Mouse (Mus musculus): ENCODE results near the gene Il17rb.
A peak's percentile ranks its signal among the peaks of the same experiment; 100 is the strongest.

The Il17rb gene

GRCm38 (mm10) chr14:30016666-30017065 is 8.0 kb upstream of the Il17rb start:
- DNase-seq (ENCODE audit: inconsistent ontology term): peak; percentile 52

GRCm38 (mm10) chr14:30015008-30015407 is 6.3 kb upstream of the Il17rb start:
- no peak for DNase-seq (ENCODE audit: inconsistent ontology term)

- DNase-seq (ENCODE audit: inconsistent ontology term): peak; percentile 19
These were observed 5.8 kb upstream of the Il17rb start for GRCm38 (mm10) chr14:30014487-30014886.

GRCm38 (mm10) chr14:30011886-30012560 is 3.3 kb upstream of the Il17rb start:
- peak; percentile 93 for DNase-seq (ENCODE audit: inconsistent ontology term)

- DNase-seq (ENCODE audit: inconsistent ontology term): peak; percentile 84
These were observed 1.3 kb upstream of the Il17rb start for GRCm38 (mm10) chr14:30009864-30010560.

GRCm38 (mm10) chr14:29999475-29999811 is 9.3 kb downstream of the Il17rb start:
- DNase-seq (ENCODE audit: inconsistent ontology term): no peak

- no peak for DNase-seq (ENCODE audit: inconsistent ontology term)
These were observed 9.8 kb downstream of the Il17rb start for GRCm38 (mm10) chr14:29998747-29999474.

- no peak for DNase-seq (ENCODE audit: inconsistent ontology term)
These were observed 11.4 kb downstream of the Il17rb start for GRCm38 (mm10) chr14:29997345-29997744.

GRCm38 (mm10) chr14:29996000-29996751 is 12.5 kb downstream of the Il17rb start:
- no peak for DNase-seq (ENCODE audit: inconsistent ontology term)

- no peak for DNase-seq (ENCODE audit: inconsistent ontology term)
These were observed 13.7 kb downstream of the Il17rb start for GRCm38 (mm10) chr14:29994976-29995375.

- no peak for DNase-seq (ENCODE audit: inconsistent ontology term)
These were observed 20.4 kb downstream of the Il17rb start for GRCm38 (mm10) chr14:29988337-29988736.

GRCm38 (mm10) chr14:29987739-29988138 is 21.0 kb downstream of the Il17rb start:
- DNase-seq (ENCODE audit: inconsistent ontology term): no peak

- DNase-seq (ENCODE audit: inconsistent ontology term): no peak
These were observed 21.4 kb downstream of the Il17rb start for GRCm38 (mm10) chr14:29987276-29987675.

- no peak for DNase-seq (ENCODE audit: inconsistent ontology term)
These were observed 22.6 kb downstream of the Il17rb start for GRCm38 (mm10) chr14:29986096-29986495.

GRCm38 (mm10) chr14:29980447-29981205 is 28.1 kb downstream of the Il17rb start:
- no peak for DNase-seq (ENCODE audit: inconsistent ontology term)

- DNase-seq (ENCODE audit: inconsistent ontology term): peak; percentile 95
These were observed 30.2 kb downstream of the Il17rb start, which contains the start of gene Actr8 for GRCm38 (mm10) chr14:29978254-29979204. Gene Actr8 (plus strand): TSS chr14:29978337.

- no peak for DNase-seq (ENCODE audit: inconsistent ontology term)
These were observed 31.8 kb downstream of the Il17rb start for GRCm38 (mm10) chr14:29976927-29977326.

- DNase-seq (ENCODE audit: inconsistent ontology term): no peak
These were observed 36.7 kb downstream of the Il17rb start for GRCm38 (mm10) chr14:29971993-29972392.

- no peak for DNase-seq (ENCODE audit: inconsistent ontology term)
These were observed 37.2 kb downstream of the Il17rb start for GRCm38 (mm10) chr14:29971446-29971845.

Data from Muller cell, postnatal 12 days (primary cell).